Mouse (Mus musculus) spleen, postnatal 36 days (tissue): Measurements from ENCODE around the gene Olfr1015.

Source experiments
- DNase-seq, 2 experiments: peaks; one replicate each; pipeline ENCODE4 v3.0.0; 2022; ENCODE audit warnings: low spot score in 2 of 2, mixed read lengths in 1 of 2

Olfr1015 gene

GRCm38 (mm10) chr2:85781717-85782116, at the start of gene Olfr1015:
Olfr1015 (plus strand) TSS chr2:85782017.
- no peak for DNase-seq

- no peak for DNase-seq
Measured at GRCm38 (mm10) chr2:85753822-85754221, 28.0 kb upstream of the Olfr1015 start.

DNA sequence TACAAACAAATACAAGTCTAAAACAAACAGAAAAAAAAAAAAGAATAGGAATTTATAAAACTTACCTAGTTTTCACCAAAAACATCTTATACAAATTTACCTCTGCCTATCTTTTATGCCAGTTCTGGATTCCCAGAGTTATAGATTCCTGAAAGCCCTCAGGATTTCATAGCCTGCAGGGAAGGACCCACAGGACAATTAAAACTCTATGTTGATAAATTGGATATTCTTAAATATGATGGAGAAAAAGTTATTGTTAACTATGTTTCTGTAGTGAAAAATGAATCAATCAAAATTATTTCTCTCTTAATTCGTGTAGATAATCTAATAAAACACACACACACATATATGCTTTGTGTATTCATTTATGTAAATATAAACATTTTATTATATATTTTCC, 19.2 kb upstream of the Olfr1015 start, which contains the start of gene Olfr1012:
TSS of gene Olfr1012 (minus strand) at position 101 of the 400 bp plus-strand sequence.
- DNase-seq = no peak

DNA sequence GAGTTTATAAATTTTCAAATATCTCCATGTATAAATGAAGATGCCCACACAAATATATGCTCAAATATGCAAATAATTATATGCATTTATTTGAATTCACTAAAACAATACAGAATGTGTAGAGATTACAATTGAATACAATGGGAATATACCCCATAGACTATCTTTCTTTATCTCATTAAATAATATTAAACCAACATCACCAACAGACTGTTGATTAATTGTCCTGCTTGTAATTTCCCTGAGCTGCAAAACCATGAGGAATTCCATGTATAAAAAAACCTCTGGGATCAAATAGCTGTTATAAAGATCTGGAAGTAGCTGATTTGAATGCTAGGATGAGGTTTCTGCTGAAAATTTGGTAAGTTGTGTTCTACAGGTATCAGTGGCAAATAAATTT, 15.0 kb upstream of the Olfr1015 start, which contains the start of gene Olfr1013:
TSS of gene Olfr1013 (plus strand) at position 301 of the 400 bp plus-strand sequence.
- no peak for DNase-seq

- no peak for DNase-seq
Measured at GRCm38 (mm10) chr2:85772413-85772812, 9.4 kb upstream of the Olfr1015 start, which contains the start of gene Olfr1014. Olfr1014 (plus strand) TSS chr2:85772713.

DNA sequence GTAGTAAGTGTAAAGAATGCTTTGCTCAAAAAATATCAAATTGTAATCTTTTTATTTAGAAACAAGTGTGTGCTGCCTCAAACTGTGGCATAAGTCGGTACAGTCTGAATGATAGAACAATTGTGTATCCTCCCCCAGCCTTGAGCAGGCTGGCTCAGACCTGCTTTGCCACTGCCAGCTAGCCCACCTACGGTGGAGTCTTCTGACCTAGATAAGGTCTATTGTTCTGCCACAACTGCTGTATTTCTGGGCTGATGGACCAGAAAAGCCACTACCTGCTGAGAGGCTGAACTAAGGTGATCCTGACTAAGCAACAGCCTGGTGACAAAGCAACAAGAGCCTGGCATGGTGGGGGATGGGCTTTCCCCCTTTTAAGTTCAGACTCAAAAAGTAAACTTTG, 10.5 kb downstream of the Olfr1015 start:
- no peak for DNase-seq

- no peak for DNase-seq
Measured at GRCm38 (mm10) chr2:85802444-85802843, 20.6 kb downstream of the Olfr1015 start, which contains the start of gene Olfr1016. Olfr1016 (minus strand) TSS chr2:85802544.

GRCm38 (mm10) chr2:85804501-85804900, 22.7 kb downstream of the Olfr1015 start:
- no peak for DNase-seq

DNA sequence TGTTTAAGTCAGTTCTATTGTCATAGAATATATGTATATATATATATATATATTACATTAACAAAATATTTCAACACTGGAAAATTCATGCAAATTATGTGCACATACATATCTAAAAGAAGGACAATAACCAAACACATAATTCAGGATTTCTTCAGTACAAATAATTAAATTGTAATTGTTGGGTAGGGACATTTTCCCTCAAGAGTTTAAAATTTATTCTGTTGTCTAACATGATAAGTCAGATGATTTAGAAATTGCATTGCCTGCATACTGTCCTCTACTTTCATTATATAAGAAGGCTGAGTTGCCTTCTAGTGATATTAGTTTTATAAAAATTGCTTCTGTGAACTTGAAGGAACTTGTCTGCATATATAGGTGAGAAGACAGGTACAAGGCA, 36.4 kb downstream of the Olfr1015 start, which contains the start of gene Olfr1018:
TSS of gene Olfr1018 (plus strand) at position 301 of the 400 bp plus-strand sequence.
- no peak for DNase-seq
